Mouse (Mus musculus): ENCODE measurements around the gene Agxt.

- no peak for TF ChIP-seq GATA1 (IDR thresholded peaks at IDR 0.05; ENCODE audit: low read length)
- no peak for TF ChIP-seq TAL1 (IDR thresholded peaks at IDR 0.05; ENCODE audit: low read length)
Observed at GRCm38 (mm10) chr1:93092582-93092981, 42.5 kb upstream of the Agxt start.
